Mouse (Mus musculus) heart, adult 2 months (tissue): ENCODE results near the gene Ttc8.

ENCODE experiments used
- CTCF ChIP-seq: fragments of 200-600 bp; IDR thresholded peaks from 2 replicates; pipeline ENCODE4 v1.8.1; 2022; ENCODE audit warnings: antibody characterized with exemption, mild to moderate bottlenecking, moderate library complexity
- EP300 ChIP-seq: fragments of 200-500 bp; IDR thresholded peaks from 2 replicates; pipeline ENCODE4 v1.6.1; 2011; ENCODE audit warnings: low read depth, low read length, control low read depth; ENCODE audit not compliant: insufficient read depth
- POLR2A ChIP-seq: fragments of 200-500 bp; IDR thresholded peaks from 2 replicates; pipeline ENCODE4 v1.6.1; 2011; ENCODE audit warnings: mild to moderate bottlenecking, low read depth, low read length, control low read depth; ENCODE audit not compliant: insufficient read depth

DNA sequence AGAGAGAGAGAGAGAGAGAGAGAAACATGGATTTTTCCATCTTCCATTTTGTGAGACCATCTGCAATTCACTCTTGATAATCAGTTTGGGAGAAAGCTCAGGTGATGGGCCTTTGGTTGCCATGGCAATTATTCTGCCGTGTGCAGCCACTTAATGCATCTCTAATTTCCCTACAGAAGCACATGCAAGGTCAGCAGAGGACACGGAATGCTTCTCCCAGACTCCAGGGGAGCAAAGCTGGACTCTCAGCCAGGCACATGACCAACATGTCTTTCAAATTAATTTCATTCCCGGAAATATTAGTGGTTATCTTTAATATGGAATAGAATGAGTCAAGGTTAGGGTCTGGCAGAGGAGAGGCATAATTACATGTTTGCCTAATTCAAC is 71.4 kb downstream of the Ttc8 start:
- TF ChIP-seq CTCF, result no peak
- no peak for TF ChIP-seq POLR2A
- TF ChIP-seq EP300, result no peak
